Mouse (Mus musculus) cerebellum, postnatal 36 days (tissue): ENCODE data around the gene Kazald1.
"Not testable (repeated sequence)": the region's sequence is repeated elsewhere in the genome, so short reads cannot be mapped to it uniquely, and the experiment has no call there.

Experiments used
- DNase-seq, 2 experiments: peaks; one replicate each; pipeline ENCODE4 v3.0.0; 2021 to 2022; ENCODE audit warnings: mixed read lengths in 2 of 2

Gene Kazald1

GRCm38 (mm10) chr19:45074580-45075322, at the start of gene Kazald1:
TSS of gene Kazald1 (plus strand) at chr19:45075241.
- DNase-seq = peak; percentile 96 to 97

GRCm38 (mm10) chr19:45025937-45026568, 49.0 kb upstream of the Kazald1 start:
- DNase-seq = peak in 1 of 2 experiments; percentile 22

DNA sequence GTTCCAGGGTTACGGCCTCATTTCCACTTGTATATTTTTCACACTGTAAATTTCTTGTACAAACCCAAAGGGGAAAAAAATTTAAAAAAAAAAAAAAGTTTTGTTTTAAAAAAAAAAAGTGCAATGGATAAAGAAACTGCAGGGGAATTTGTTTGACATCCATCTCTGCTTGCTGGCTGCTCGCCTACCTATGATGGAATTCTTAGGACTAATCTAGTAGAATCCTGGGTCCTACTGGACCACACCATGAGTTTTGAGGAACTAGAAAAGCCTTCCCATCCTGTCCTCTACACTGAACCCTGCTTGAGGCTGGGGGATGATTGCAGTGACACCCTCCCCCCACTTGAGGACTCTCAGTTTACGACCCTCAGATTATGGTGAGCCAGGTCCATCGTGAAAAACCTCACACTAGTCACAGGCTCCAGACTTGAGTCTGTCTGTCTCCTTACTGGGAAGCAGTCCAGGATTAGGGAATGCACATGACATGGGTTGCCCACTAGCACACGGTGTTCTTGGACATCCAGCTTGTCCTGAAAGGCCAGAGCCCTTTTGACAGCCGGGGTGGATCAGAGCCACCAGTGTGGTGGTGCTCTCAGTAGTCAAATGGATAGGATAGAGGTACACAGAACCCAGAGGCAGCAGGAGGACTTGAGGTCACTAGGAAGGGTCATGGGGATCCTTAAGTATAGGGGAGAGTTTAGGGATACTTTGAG, 47.9 kb upstream of the Kazald1 start:
- no peak for DNase-seq

DNA sequence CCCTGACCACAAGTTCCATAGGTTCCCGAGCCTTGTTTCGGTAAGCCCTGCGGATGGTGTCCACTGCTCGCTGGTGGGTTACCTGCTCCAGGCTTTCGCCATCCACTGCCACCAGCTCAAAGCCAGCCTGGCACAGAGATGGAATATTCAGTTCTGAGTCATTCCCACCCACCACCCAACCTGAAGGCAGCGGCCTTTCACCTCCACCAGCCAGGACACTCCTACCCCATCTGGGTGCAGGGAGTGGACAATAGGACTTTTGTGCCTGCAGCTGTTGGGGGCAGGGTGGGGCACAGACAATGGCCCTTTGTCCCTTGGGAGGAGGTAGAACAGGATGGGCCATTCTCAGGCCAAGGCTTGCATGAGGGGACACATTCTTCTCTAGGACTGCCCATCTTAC, 47.2 kb upstream of the Kazald1 start:
- DNase-seq = no peak

DNA sequence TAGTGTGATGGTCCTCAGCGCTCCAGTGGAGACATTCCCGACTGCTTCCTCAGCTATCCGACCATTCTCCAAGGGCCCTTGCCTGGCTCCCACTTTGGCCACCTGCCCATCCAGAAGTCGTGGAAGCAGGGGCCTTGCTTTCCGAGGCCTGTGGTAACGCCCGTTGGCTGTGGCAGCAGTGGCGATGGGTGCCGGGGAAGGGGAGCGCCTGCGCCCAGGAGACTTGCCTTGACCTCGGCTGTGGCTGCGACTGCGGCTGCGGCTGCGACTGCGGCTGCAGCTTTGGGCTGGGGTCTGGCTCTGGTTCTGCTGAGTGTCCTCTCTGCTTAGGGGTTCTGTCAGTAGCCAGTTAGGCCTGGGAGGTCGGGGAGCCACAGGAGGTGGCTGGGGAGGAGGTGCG, 46.3 kb upstream of the Kazald1 start:
- DNase-seq = peak in 1 of 2 experiments; percentile 16

DNA sequence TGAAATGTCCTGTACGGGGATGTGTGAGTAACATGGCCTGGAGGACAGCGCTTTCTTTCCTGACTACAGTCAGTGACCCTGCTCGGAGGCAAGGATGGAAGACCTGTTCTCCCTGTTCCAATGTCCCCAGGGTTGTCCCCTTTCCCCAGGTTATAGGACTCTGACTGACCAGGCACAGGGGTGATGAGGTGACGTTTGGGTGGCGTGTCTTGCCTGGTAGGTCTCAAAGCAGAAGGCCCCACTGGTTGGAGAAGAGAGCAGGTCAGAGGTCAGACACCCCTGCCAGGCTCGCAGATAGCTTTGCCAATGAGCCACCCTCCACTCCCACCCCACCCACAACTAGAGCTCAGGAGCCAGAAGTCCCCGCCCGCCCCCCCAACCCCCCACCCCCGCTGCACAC, 45.5 kb upstream of the Kazald1 start:
- DNase-seq = no peak

DNA sequence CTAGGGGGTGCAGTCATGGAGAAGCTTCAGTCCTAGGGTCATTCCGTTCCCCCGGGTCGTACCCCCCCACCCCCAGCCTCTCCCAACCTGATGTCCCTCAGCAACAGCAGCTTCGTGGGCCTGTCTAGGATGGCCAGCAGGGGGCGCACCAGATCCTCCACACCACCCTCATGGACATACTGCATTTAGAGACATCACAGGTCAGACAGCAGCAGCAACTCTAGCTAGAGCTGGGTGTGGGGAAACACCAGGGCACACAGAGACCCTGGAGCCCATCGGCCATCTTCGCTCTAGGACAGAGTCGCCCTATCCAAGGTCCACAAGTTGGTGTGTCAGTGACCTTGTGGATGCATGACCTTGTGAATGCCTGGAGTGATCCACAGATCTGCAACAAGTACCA, 44.9 kb upstream of the Kazald1 start:
- peak; percentile 80 to 81 for DNase-seq

DNA sequence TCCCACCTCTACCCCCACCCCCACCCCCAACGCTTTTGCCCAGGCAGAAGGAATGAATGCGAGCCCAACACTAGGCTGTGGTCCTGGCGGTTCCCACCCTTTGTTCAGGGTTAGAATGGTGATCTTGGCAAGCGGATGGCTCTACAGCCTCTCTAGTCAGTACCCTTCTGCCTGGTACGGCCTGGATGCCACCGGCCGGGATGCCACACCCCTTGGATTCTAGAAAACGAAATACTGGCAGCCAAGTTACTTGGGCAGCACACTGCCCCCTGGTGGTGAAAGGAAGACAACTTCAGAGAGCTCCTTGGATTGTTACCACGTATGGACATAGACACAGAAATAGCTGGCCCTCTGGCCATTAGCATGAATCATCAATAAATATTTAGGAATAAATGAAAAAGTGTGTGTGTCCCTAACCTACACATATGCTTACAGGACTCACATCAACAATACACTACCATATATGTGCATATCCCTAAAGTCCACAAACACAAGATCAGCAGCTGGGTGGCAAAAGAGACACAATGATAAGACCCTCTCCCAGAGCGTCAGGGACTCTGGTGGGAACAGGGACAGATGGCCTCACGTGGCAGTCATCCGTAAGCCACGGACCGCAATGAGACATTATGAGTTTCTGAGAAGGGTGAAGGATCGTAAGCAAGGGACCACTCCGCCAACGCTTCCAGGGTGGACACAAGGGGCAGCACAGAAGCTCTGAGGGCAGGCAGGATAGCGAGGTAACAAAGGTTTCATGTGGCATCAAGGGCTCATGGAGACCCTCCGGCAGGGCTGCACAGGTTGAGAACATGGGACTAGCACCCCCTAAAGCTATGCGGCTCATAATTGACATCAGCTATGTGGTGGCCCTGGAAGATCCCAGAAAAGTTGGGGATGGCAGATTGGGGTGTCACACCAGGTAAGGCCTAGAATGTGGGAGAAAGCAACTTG, 44.0 kb upstream of the Kazald1 start:
- peak; percentile 85 to 86 for DNase-seq

- DNase-seq = peak; percentile 82 to 86
Observed at GRCm38 (mm10) chr19:45031780-45032179, 43.3 kb upstream of the Kazald1 start.

DNA sequence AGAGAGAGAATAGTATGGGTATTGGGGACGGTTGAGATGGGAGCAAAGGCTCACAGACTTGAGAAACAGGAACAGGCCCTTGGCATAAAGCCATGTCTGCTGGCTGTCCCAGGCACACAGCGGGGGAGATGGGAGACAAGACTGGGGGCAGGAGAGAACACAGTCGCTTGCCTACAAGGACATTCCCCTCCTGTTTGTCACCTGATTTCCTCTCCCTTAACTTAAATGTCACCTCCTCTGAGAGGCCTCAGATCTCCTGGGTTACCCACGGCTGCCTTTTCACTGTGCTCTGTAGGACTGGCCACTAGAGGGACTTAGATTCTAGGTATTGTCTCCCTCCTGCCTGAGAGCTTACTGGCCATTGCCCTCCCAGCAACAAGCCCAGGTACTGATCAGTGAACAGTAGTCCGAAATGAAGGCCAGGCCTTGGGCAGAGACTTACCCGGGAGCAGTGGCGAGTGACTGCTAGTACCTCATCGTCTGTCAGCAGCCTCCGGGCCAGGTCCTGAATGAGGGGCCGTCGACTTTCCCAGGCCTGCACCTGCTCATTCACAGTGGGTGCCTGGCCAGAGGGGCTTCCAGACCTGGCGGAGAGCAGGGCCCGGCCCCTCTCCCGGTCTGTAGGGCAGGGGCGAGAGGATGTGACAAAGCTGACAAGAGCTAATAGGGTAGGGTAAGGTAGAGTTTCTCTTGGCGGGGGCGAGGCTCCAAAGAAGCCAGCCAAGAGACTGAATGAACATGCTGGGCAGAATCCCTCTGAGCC, 42.3 kb upstream of the Kazald1 start:
- DNase-seq = peak; percentile 32 to 40

GRCm38 (mm10) chr19:45036867-45037266, 38.2 kb upstream of the Kazald1 start:
- DNase-seq = peak in 1 of 2 experiments; percentile 52

- not testable (repeated sequence) for DNase-seq
Observed at GRCm38 (mm10) chr19:45038198-45038597, 36.8 kb upstream of the Kazald1 start.

DNA sequence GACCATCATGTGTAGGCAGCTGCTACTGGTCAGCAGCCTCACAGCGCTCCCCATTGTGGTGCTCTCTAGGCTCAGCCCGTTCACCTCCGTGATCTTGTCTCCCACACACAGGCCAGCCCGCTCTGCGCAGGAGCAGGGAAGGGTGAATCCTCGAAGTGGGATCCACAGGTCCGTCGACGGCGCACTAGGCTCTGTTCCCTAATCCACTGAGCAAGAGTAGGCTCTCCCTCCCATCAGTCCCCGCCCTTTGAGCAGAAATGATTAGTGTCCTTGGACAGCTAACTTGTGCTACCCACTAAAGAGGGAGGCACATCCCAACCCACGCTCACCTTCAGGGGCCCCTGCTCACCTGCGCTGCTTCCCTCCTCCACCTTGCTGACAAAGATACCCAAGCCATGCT, 34.8 kb upstream of the Kazald1 start:
- DNase-seq = no peak

- no peak for DNase-seq
Observed at GRCm38 (mm10) chr19:45044389-45044927, 30.6 kb upstream of the Kazald1 start.

- no peak for DNase-seq
Observed at GRCm38 (mm10) chr19:45045236-45045635, 29.8 kb upstream of the Kazald1 start.

GRCm38 (mm10) chr19:45045651-45046050, 29.4 kb upstream of the Kazald1 start, which contains the start of gene Pdzd7:
TSS of gene Pdzd7 (minus strand) at chr19:45045717.
- DNase-seq = no peak

- peak; percentile 97 for DNase-seq
Observed at GRCm38 (mm10) chr19:45046523-45047321, 28.3 kb upstream of the Kazald1 start.

GRCm38 (mm10) chr19:45047417-45047934, 27.6 kb upstream of the Kazald1 start, which contains the start of gene Sfxn3:
TSS of gene Sfxn3 (plus strand) at chr19:45047503.
- DNase-seq = peak; percentile 94

GRCm38 (mm10) chr19:45047935-45048643, 27.0 kb upstream of the Kazald1 start:
- peak; percentile 49 to 60 for DNase-seq
